Mouse (Mus musculus) kidney, embryonic 16.5 days (tissue): ENCODE data around the gene Stat4. TPM values are rescaled to one million over a fixed set of nuclear protein-coding genes. Genes with fewer than 3 reads are reported as not detected.

Experiments
- ATAC-seq: fragments of 200-750 bp; cut with Nextera tagmentation; 2 replicates; pipeline ENCODE4 v1.8.0; 2017; ENCODE audit warnings: moderate TSS enrichment; ENCODE audit not compliant: low FRiP score, low TSS enrichment
- H3K27ac ChIP-seq: fragments of 300-500 bp; sonication (generic); 2 replicates; pipeline ENCODE4 v1.5.1; 2014; ENCODE audit warnings: low read length
- H3K27me3 ChIP-seq: fragments of 300-500 bp; sonication (generic); 2 replicates; pipeline ENCODE4 v1.6.1; 2014; ENCODE audit warnings: low read length, control low read depth, mixed read lengths; ENCODE audit not compliant: insufficient read depth
- H3K36me3 ChIP-seq: fragments of 300-500 bp; sonication (generic); 2 replicates; pipeline ENCODE4 v1.6.1; 2014; ENCODE audit warnings: low read length, control low read depth, mixed read lengths; ENCODE audit not compliant: insufficient read depth
- H3K4me1 ChIP-seq: fragments of 300-500 bp; sonication (generic); 2 replicates; pipeline ENCODE4 v1.6.1; 2014; ENCODE audit warnings: low read length, control low read depth, mixed read lengths; ENCODE audit not compliant: insufficient read depth
- H3K4me2 ChIP-seq: fragments of 300-500 bp; sonication (generic); replicated peaks from 2 replicates; pipeline ENCODE4 v1.6.1; 2014; ENCODE audit warnings: low read depth, low read length
- H3K4me3 ChIP-seq: fragments of 300-500 bp; sonication (generic); 2 replicates; pipeline ENCODE4 v1.5.1; 2014; ENCODE audit warnings: mild to moderate bottlenecking, low read length
- H3K9ac ChIP-seq: fragments of 300-500 bp; sonication (generic); replicated peaks from 2 replicates; pipeline ENCODE4 v1.6.1; 2014; ENCODE audit warnings: low read length
- H3K9me3 ChIP-seq: fragments of 300-500 bp; sonication (generic); 2 replicates; pipeline ENCODE4 v1.6.1; 2016; ENCODE audit warnings: low read length, control low read depth
- WGBS: fragments of 180-500 bp; shearing (Covaris S2); extraction: QIAGEN DNeasy Blood & Tissue Kit; methylation state at CpG from one replicate; pipeline ENCODE4 v1.1.7; 2014; 5-methylcytosine and 5-hydroxymethylcytosine counted together
- polyA plus RNA-seq: library from polyadenylated mRNA; unstranded; fragments of >200 nt; fragmentation: Nextera tagmentation; extraction: Ambion mirVana; gene quantifications from 2 replicates; pipeline ENCODE4 v1.2.1, GENCODE M21; 2015

The Stat4 gene
- 1.2 and 1.7 TPM in 2 replicates for polyA plus RNA-seq

- no peaks in the 10 kb centered on the region for H3K4me1 ChIP-seq
- ATAC-seq, result no peak
- H3K36me3 ChIP-seq, result no peaks in the 10 kb centered on the region
- 76% methylated on average over 5 of the region's 5 CpGs for WGBS
- H3K9ac ChIP-seq, result no peak within 1 kb of the TSS
- H3K27ac ChIP-seq, result no peak within 1 kb of the TSS
- no peaks in the 10 kb centered on the region for H3K27me3 ChIP-seq
- no peak within 1 kb of the TSS for H3K4me2 ChIP-seq
- H3K4me3 ChIP-seq, result no peak within 1 kb of the TSS
- no peaks in the 10 kb centered on the region for H3K9me3 ChIP-seq
Observed at GRCm38 (mm10) chr1:51986848-51987247, at the start of gene Stat4. Stat4 (plus strand) TSS chr1:51987148.

- Histone ChIP-seq H3K27me3 (no peaks in the 10 kb centered on the region), H3K4me1 (no peaks in the 10 kb centered on the region), H3K9ac (no peak overlapping the region), H3K9me3 (no peaks in the 10 kb centered on the region), H3K27ac (no peak overlapping the region), H3K4me3 (no peak overlapping the region), H3K36me3 (no peaks in the 10 kb centered on the region), H3K4me2 (no peak overlapping the region)
- ATAC-seq, result no peak
- 92% methylated on average over 7 of the region's 7 CpGs for WGBS
Observed at GRCm38 (mm10) chr1:51938357-51938756, 48.6 kb upstream of the Stat4 start.

GRCm38 (mm10) chr1:51944755-51945154, 42.2 kb upstream of the Stat4 start:
- no peak overlapping the region for H3K27ac ChIP-seq
- ATAC-seq, result no peak
- H3K27me3 ChIP-seq, result no peaks in the 10 kb centered on the region
- H3K9ac ChIP-seq, result no peak overlapping the region
- 42% methylated on average over 5 of the region's 5 CpGs for WGBS
- no peaks in the 10 kb centered on the region for H3K9me3 ChIP-seq
- H3K4me1 ChIP-seq, result no peaks in the 10 kb centered on the region
- no peaks in the 10 kb centered on the region for H3K36me3 ChIP-seq
- H3K4me3 ChIP-seq, result no peak overlapping the region
- no peak overlapping the region for H3K4me2 ChIP-seq

- Histone ChIP-seq H3K9ac (no peak overlapping the region), H3K9me3 (no peaks in the 10 kb centered on the region), H3K4me3 (no peak overlapping the region), H3K4me2 (no peak overlapping the region), H3K27ac (no peak overlapping the region), H3K27me3 (no peaks in the 10 kb centered on the region), H3K36me3 (no peaks in the 10 kb centered on the region), H3K4me1 (no peaks in the 10 kb centered on the region)
- ATAC-seq, result no peak
- WGBS, result 88% methylated on average over 4 of the region's 4 CpGs
Observed at GRCm38 (mm10) chr1:51947116-51947515, 39.8 kb upstream of the Stat4 start.

GRCm38 (mm10) chr1:51964647-51965046, 22.3 kb upstream of the Stat4 start:
- ATAC-seq, result no peak
- Histone ChIP-seq H3K9me3 (no peaks in the 10 kb centered on the region), H3K27me3 (no peaks in the 10 kb centered on the region)

GRCm38 (mm10) chr1:51968994-51969393, 18.0 kb upstream of the Stat4 start:
- Histone ChIP-seq H3K36me3 (no peaks in the 10 kb centered on the region), H3K9ac (no peak overlapping the region), H3K9me3 (no peaks in the 10 kb centered on the region), H3K4me2 (no peak overlapping the region), H3K27ac (no peak overlapping the region), H3K27me3 (no peaks in the 10 kb centered on the region), H3K4me1 (no peaks in the 10 kb centered on the region), H3K4me3 (no peak overlapping the region)
- ATAC-seq, result no peak
- 28% methylated on average over 1 of the region's 1 CpGs for WGBS

More at GRCm38 (mm10) chr1:51964647-51965046, 22.3 kb upstream of the Stat4 start:
- no peaks in the 10 kb centered on the region for H3K36me3 ChIP-seq
- H3K4me1 ChIP-seq, result no peaks in the 10 kb centered on the region
- H3K27ac ChIP-seq, result no peak overlapping the region
- no peak overlapping the region for H3K4me2 ChIP-seq
- H3K9ac ChIP-seq, result no peak overlapping the region
- 93% methylated on average over 2 of the region's 2 CpGs for WGBS
- no peak overlapping the region for H3K4me3 ChIP-seq

- H3K9ac ChIP-seq, result no peak overlapping the region
- H3K36me3 ChIP-seq, result no peaks in the 10 kb centered on the region
- 82% methylated on average over 6 of the region's 6 CpGs for WGBS
- no peaks in the 10 kb centered on the region for H3K9me3 ChIP-seq
- no peak overlapping the region for H3K4me3 ChIP-seq
- H3K4me1 ChIP-seq, result no peaks in the 10 kb centered on the region
- no peak overlapping the region for H3K27ac ChIP-seq
- H3K4me2 ChIP-seq, result no peak overlapping the region
- H3K27me3 ChIP-seq, result no peaks in the 10 kb centered on the region
- ATAC-seq, result no peak
Observed at GRCm38 (mm10) chr1:51970182-51970581, 16.8 kb upstream of the Stat4 start.

GRCm38 (mm10) chr1:51975589-51975988, 11.4 kb upstream of the Stat4 start:
- Histone ChIP-seq H3K27ac (no peak overlapping the region), H3K4me1 (no peaks in the 10 kb centered on the region), H3K27me3 (no peaks in the 10 kb centered on the region), H3K36me3 (no peaks in the 10 kb centered on the region), H3K4me3 (no peak overlapping the region), H3K9ac (no peak overlapping the region), H3K9me3 (no peaks in the 10 kb centered on the region), H3K4me2 (no peak overlapping the region)
- ATAC-seq, result no peak
- 76% methylated on average over 5 of the region's 5 CpGs for WGBS

GRCm38 (mm10) chr1:51979048-51979447, 7.9 kb upstream of the Stat4 start:
- no peaks in the 10 kb centered on the region for H3K9me3 ChIP-seq
- H3K36me3 ChIP-seq, result no peaks in the 10 kb centered on the region
- H3K9ac ChIP-seq, result no peak overlapping the region
- H3K27ac ChIP-seq, result no peak overlapping the region
- H3K4me2 ChIP-seq, result no peak overlapping the region
- WGBS, result 94% methylated on average over 5 of the region's 5 CpGs
- H3K27me3 ChIP-seq, result no peaks in the 10 kb centered on the region
- H3K4me3 ChIP-seq, result no peak overlapping the region
- H3K4me1 ChIP-seq, result no peaks in the 10 kb centered on the region
- ATAC-seq, result no peak

- Histone ChIP-seq H3K27me3 (no peaks in the 10 kb centered on the region), H3K4me3 (no peak overlapping the region), H3K9ac (no peak overlapping the region), H3K4me1 (no peaks in the 10 kb centered on the region), H3K36me3 (no peaks in the 10 kb centered on the region), H3K27ac (no peak overlapping the region), H3K4me2 (no peak overlapping the region), H3K9me3 (no peaks in the 10 kb centered on the region)
- WGBS, result 75% methylated on average over 8 of the region's 8 CpGs
- no peak for ATAC-seq
Observed at GRCm38 (mm10) chr1:51991983-51992609, 5.1 kb downstream of the Stat4 start.
